Mouse (Mus musculus) limb, embryonic 10.5 days (tissue): ENCODE data around the gene Yju2. TPM values are rescaled to one million over a fixed set of nuclear protein-coding genes. Genes with fewer than 3 reads are reported as not detected.

Experiments
- DNase-seq: peaks from one replicate; pipeline ENCODE4 v3.0.0-alpha.2; 2017; ENCODE audit warnings: low spot score
- H3K27ac ChIP-seq: fragments of 300-500 bp; sonication (generic); 2 replicates; pipeline ENCODE4 v1.5.1; 2016; ENCODE audit warnings: mild to moderate bottlenecking
- H3K27me3 ChIP-seq: fragments of 300-500 bp; sonication (generic); 2 replicates; pipeline ENCODE4 v1.6.1; 2016; ENCODE audit warnings: low read depth, mild to moderate bottlenecking; ENCODE audit not compliant: poor library complexity, severe bottlenecking
- H3K36me3 ChIP-seq: fragments of 300-500 bp; sonication (generic); 2 replicates; pipeline ENCODE4 v1.6.1; 2016; ENCODE audit warnings: mild to moderate bottlenecking, moderate library complexity
- H3K4me1 ChIP-seq: fragments of 300-500 bp; sonication (generic); 2 replicates; pipeline ENCODE4 v1.6.1; 2016
- H3K4me3 ChIP-seq: fragments of 300-500 bp; sonication (generic); 2 replicates; pipeline ENCODE4 v1.5.1; 2016; ENCODE audit warnings: mild to moderate bottlenecking, moderate library complexity
- H3K9me3 ChIP-seq: fragments of 300-500 bp; sonication (generic); replicated peaks from 2 replicates; pipeline ENCODE4 v1.6.1; 2016; ENCODE audit warnings: mild to moderate bottlenecking
- WGBS: fragments of 180-500 bp; shearing (Covaris S2); methylation state at CpG from one replicate; pipeline ENCODE4 v1.1.7; 2016; 5-methylcytosine and 5-hydroxymethylcytosine counted together
- polyA plus RNA-seq: library from polyadenylated mRNA; unstranded; fragments of >200 nt; fragmentation: Nextera tagmentation; extraction: Ambion mirVana; gene quantifications from 2 replicates; pipeline ENCODE4 v1.2.1, GENCODE M21; 2016

Yju2 gene
- polyA plus RNA-seq, 1 experiment from 2014 or later = 27.7 TPM

DNA sequence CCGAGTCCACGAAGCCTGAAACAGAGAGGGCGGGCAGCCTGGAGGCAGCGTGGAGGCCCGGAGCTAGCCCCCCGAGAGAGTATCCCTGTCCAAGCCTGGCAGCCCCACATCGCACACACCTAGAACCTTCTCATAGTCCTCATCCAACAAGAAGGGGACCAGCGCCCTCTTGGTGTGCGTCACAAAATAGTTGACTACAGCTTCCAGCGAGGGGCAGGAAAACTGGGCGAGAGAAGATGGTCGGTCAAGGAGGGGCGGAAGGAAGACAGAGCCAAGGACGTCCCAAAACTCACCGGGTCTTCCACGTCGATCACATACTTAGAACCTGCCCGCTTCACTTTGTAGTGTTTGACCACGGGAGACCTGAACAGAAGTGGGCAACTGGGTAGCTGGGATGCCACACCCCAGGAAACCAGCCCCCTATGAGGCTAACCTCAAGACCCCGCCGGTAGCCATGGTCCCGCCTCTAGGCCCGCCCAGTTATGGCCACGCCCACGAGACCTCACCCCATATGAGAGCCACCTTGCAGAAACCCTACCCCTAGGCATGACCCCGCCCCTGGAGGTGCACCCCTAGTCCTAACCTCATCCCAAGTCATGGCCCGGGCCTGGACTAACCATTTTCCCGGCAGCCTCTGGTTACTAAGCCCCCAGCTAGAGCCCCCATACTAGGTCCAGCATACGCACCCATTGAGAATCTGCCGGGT is 41.0 kb downstream of the Yju2 start:
- H3K36me3 ChIP-seq = peaks cover 22% of the 10 kb centered on the region
- no peaks in the 10 kb centered on the region for H3K9me3 ChIP-seq
- whole genome bisulfite sequencing = 7% methylated on average over 30 of the region's 30 CpGs
- H3K27ac ChIP-seq = no peak overlapping the region; the same call in 1 of the 2 replicates
- DNase-seq = no peak
- peaks cover 11% of the 10 kb centered on the region for H3K4me1 ChIP-seq
- H3K4me3 ChIP-seq = peak overlapping the region; percentile 43
- H3K27me3 ChIP-seq = peaks cover 55% of the 10 kb centered on the region

- 89% methylated on average over 3 of the region's 3 CpGs for WGBS
- Histone ChIP-seq H3K4me3 (no peak overlapping the region), H3K27me3 (peaks cover 62% of the 10 kb centered on the region), H3K36me3 (no peaks in the 10 kb centered on the region), H3K27ac (no peak overlapping the region), H3K9me3 (no peaks in the 10 kb centered on the region), H3K4me1 (peaks cover 25% of the 10 kb centered on the region)
- DNase-seq = no peak
Observed at GRCm38 (mm10) chr17:56003000-56003399, 44.1 kb downstream of the Yju2 start.

GRCm38 (mm10) chr17:56005415-56006061 is 46.6 kb downstream of the Yju2 start, which contains the start of the genes Stap2 and Mpnd:
TSS of gene Stap2 (minus strand) at chr17:56005584.
TSS of gene Mpnd (plus strand) at chr17:56005711.
- peaks cover 45% of the 10 kb centered on the region for H3K27me3 ChIP-seq
- no peak within 1 kb of the TSS for H3K4me3 ChIP-seq
- H3K9me3 ChIP-seq = no peaks in the 10 kb centered on the region
- WGBS = 39% methylated on average over 13 of the region's 13 CpGs
- 0 out of 2 replicates have a peak within 1 kb of the TSS, but pooled peaks have one; percentile 39 for H3K27ac ChIP-seq
- 0 out of 2 replicates have a peak, but pooled peaks cover 4% of the 10 kb centered on the region for H3K36me3 ChIP-seq
- DNase-seq = peak; percentile 73
- peaks cover 35% of the 10 kb centered on the region for H3K4me1 ChIP-seq

DNA sequence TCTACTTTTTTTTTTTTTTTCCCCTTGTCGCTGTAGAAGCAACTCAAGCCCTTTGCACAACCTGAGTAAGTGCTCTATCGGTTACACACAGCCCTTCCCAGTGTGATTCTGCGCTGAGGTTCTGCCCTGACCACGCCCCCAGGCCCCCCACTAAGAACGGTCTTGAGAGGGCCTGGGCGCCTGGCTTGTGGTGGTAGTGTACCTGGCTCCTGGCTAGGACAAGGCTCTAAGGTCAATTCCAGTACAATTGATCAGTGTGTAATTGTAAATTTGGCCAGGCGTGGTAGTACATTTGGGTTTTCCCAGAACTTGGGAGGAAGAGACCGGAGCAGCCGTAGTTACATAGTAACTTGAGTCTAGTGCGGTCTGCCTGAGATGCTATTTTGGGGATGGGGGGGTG is 48.1 kb downstream of the Yju2 start:
- 0 out of 2 replicates have a peak overlapping the region, but pooled peaks have one; percentile 88 for H3K4me3 ChIP-seq

DNA sequence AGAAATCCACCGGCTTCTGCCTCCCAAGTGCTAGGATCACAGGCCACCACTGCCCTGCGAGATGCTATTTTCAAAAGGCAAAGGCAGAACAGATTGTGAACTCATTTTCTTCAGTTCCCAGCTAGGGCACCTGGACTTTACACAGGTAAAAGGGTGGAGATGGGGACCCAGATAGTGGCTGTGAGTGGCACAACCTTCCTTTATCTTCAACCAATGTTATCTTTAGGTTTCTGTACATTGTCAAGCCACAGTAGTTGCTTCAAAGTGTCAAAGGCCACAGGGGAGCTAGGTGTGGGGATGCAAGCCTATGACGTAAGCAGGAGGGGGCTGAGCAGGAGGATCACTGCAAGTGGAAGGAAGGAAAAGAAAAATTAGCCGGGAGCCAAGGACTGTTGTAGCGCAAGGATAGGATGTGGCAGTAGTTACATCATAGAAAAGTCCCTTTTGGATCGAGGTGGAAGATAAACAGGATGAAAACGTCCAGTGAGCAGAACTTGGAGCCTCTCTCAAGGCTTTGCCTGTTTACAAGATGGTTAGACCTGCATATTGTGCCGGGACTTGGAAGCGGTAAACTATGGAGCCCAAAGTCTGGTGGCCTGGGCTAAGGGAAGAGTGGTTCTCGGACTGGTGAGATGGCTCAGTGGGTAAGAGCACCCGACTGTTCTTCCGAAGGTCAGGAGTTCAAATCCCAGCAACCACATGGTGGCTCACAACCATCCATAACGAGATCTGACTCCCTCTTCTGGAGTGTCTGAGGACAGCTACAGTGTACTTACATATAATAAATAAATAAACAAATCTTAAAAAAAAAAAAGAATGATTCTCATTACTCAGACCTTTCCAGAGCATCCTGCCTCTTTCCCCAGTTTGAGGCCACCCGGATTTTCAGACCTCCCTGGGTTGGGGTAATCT is 48.8 kb downstream of the Yju2 start:
- WGBS = 30% methylated on average over 14 of the region's 14 CpGs
- H3K36me3 ChIP-seq = peaks cover 25% of the 10 kb centered on the region
- H3K27ac ChIP-seq = peak overlapping the region; percentile 95
- peaks cover 26% of the 10 kb centered on the region for H3K27me3 ChIP-seq
- peak overlapping the region; percentile 88 for H3K4me3 ChIP-seq
- peak; percentile 54 for DNase-seq
- H3K4me1 ChIP-seq = peaks cover 37% of the 10 kb centered on the region
- H3K9me3 ChIP-seq = no peaks in the 10 kb centered on the region

More for the DNA sequence above, 48.1 kb downstream of the Yju2 start:
- H3K36me3 ChIP-seq = peaks cover 18% of the 10 kb centered on the region
- peaks cover 32% of the 10 kb centered on the region for H3K27me3 ChIP-seq
- WGBS = 51% methylated on average over 10 of the region's 10 CpGs
- H3K4me1 ChIP-seq = peaks cover 37% of the 10 kb centered on the region
- no peaks in the 10 kb centered on the region for H3K9me3 ChIP-seq
- peak overlapping the region; percentile 95; the same call in 1 of the 2 replicates for H3K27ac ChIP-seq
- DNase-seq = no peak

DNA sequence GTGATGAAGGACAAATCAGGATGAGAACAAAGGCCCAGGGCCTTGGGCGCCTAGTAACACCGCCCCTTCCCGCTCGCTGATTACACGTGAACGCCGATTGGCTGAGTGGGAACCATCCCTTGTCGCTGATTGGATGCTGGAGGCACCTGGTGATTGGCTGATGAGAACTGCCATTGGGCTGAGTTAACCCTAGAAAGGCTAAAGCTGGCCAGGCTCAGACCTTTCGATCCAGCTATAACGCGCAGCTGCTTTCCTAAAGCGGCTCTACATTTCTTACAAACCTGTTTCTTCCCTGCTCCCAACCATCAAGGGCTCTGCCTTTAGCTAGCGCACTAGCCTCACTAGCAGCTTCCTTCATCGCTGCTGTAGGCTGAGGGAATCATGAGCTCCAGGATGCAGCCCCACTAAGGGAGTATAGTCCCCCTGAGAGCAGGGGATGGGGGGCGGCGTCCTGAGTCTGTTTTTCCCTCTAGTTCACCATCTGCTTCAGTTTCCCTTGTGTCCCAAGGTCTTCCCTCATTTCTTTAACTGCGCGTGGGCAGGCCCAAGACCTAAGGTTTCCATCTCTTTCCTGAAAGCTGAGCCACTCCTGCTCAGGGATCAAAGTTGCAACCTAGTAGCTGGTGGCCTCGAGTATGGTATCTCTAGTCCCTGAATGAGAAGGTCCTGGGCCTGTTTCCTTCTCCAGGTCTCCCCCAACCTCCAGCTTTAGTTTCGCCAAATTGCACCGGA is 49.6 kb downstream of the Yju2 start:
- Histone ChIP-seq H3K27ac (peak overlapping the region; percentile 95), H3K36me3 (peaks cover 32% of the 10 kb centered on the region), H3K4me1 (peaks cover 37% of the 10 kb centered on the region), H3K27me3 (peaks cover 18% of the 10 kb centered on the region), H3K9me3 (no peaks in the 10 kb centered on the region), H3K4me3 (peak overlapping the region; percentile 88)
- WGBS = under 1% methylated on average over 21 of the region's 21 CpGs
- DNase-seq = peak; percentile 94

- Histone ChIP-seq H3K9me3 (no peaks in the 10 kb centered on the region), H3K4me1 (peaks cover 37% of the 10 kb centered on the region), H3K36me3 (peaks cover 40% of the 10 kb centered on the region), H3K27ac (peak overlapping the region; percentile 95), H3K27me3 (peaks cover 12% of the 10 kb centered on the region), H3K4me3 (peak overlapping the region; percentile 88)
- WGBS = 1% methylated on average over 61 of the region's 62 CpGs
- DNase-seq = peak; percentile 93
Observed at GRCm38 (mm10) chr17:56009088-56009961, 50.4 kb downstream of the Yju2 start.

GRCm38 (mm10) chr17:56009962-56010240 is 51.0 kb downstream of the Yju2 start:
- H3K36me3 ChIP-seq = peaks cover 45% of the 10 kb centered on the region
- DNase-seq = no peak
- peak overlapping the region; percentile 88 for H3K4me3 ChIP-seq
- 47% methylated on average over 2 of the region's 2 CpGs for WGBS
- peak overlapping the region; percentile 95 for H3K27ac ChIP-seq
- peaks cover 37% of the 10 kb centered on the region for H3K4me1 ChIP-seq
- no peaks in the 10 kb centered on the region for H3K9me3 ChIP-seq
- peaks cover 7% of the 10 kb centered on the region; the same call in 1 of the 2 replicates for H3K27me3 ChIP-seq

GRCm38 (mm10) chr17:56010255-56010654 is 51.4 kb downstream of the Yju2 start:
- Histone ChIP-seq H3K9me3 (no peaks in the 10 kb centered on the region), H3K27ac (peak overlapping the region; percentile 95), H3K4me1 (peaks cover 35% of the 10 kb centered on the region), H3K4me3 (peak overlapping the region; percentile 88), H3K36me3 (peaks cover 48% of the 10 kb centered on the region), H3K27me3 (peaks cover 4% of the 10 kb centered on the region; the same call in 1 of the 2 replicates)
- 75% methylated on average over 14 of the region's 14 CpGs for WGBS
- DNase-seq = no peak

GRCm38 (mm10) chr17:56010681-56011080 is 51.8 kb downstream of the Yju2 start:
- 12% methylated on average over 9 of the region's 9 CpGs for WGBS
- Histone ChIP-seq H3K4me3 (peak overlapping the region; percentile 88), H3K9me3 (no peaks in the 10 kb centered on the region), H3K36me3 (peaks cover 52% of the 10 kb centered on the region), H3K27me3 (no peaks in the 10 kb centered on the region), H3K27ac (no peak overlapping the region), H3K4me1 (peaks cover 32% of the 10 kb centered on the region)
- DNase-seq = peak; percentile 92

GRCm38 (mm10) chr17:56011441-56011840 is 52.5 kb downstream of the Yju2 start:
- 88% methylated on average over 7 of the region's 7 CpGs for WGBS
- no peak overlapping the region for H3K4me3 ChIP-seq
- no peak for DNase-seq
- H3K27me3 ChIP-seq = no peaks in the 10 kb centered on the region
- no peak overlapping the region for H3K27ac ChIP-seq
- peaks cover 32% of the 10 kb centered on the region for H3K4me1 ChIP-seq
- no peaks in the 10 kb centered on the region for H3K9me3 ChIP-seq
- H3K36me3 ChIP-seq = peaks cover 60% of the 10 kb centered on the region
